Mouse (Mus musculus) neural tube, embryonic 10.5 days (tissue): ENCODE measurements around the gene Prrt2.

Experiments used
- DNase-seq: peaks from one replicate; pipeline ENCODE4 v3.0.0-alpha.2; 2017; ENCODE audit warnings: low spot score; ENCODE audit errors: extremely low spot score

The Prrt2 gene

GRCm38 (mm10) chr7:127020491-127020890 lies 520 bp downstream of the Prrt2 start:
- DNase-seq: peak; percentile 14

- DNase-seq: no peak
Measured at GRCm38 (mm10) chr7:127020031-127020430, 980 bp downstream of the Prrt2 start.

GRCm38 (mm10) chr7:127019306-127019960 lies 1.6 kb downstream of the Prrt2 start:
- DNase-seq: no peak

DNA sequence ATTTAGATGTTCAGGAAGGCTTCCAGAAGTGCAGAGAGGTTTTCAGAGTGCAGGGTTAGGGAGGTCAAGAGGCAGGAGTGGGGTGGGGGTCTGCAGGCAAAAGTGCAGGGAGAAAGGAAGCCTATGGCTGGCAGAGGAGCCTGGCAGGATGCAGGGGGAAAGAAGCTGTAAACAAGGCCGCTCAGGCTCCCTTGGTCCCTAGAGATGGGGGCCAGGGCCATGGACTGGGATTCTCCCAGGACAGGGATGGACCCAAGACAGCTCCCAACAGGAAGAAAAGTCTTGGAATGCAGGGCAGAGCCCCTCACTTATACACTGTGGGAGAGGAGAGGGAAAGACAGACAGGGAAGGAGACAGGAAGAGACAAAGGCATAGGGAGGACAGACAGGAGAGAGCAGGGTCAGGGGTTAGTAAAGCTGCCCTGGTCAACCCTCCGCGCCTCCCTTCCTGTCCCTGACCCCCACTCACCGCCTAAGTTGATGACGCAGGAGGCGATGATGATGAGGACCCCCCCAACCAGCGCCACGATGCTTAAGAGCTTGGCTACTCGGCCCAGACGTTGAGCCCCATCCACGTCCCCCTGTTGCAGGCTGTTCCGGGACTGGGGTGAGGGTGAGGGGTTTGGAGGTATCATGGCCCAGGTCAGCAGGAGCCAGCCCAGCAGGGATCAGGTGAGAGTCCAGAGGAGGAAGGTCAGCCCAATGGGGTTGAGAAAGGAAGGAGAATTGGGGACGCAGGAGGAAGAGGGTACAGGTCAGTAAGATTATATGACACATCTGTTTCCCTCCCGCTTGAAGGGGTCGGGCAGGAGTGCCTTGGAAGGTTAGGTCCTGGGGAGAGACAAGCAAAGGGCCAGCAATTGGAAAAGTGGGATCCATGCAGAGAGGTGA lies 2.4 kb downstream of the Prrt2 start:
- DNase-seq: no peak

DNA sequence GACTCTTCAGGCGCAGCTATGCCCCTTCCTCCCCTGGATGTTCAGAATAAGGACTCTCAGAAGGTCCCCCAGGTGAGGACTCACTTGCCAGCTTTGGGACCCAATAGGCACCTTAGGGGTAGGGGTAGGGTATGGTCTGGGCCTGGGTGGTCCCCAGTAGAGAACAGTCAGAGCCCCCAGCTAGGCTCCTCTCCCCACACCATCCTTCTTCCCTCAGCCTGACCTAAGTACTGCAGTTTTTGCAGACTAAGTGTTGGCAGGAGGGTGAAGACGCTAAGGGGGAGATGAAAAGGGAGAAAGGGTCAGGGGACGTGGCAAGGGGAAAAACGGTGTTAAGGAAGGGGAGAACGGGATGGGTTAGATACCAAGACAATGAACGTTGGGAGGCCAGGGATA lies 3.1 kb downstream of the Prrt2 start:
- DNase-seq: peak; percentile 15

DNA sequence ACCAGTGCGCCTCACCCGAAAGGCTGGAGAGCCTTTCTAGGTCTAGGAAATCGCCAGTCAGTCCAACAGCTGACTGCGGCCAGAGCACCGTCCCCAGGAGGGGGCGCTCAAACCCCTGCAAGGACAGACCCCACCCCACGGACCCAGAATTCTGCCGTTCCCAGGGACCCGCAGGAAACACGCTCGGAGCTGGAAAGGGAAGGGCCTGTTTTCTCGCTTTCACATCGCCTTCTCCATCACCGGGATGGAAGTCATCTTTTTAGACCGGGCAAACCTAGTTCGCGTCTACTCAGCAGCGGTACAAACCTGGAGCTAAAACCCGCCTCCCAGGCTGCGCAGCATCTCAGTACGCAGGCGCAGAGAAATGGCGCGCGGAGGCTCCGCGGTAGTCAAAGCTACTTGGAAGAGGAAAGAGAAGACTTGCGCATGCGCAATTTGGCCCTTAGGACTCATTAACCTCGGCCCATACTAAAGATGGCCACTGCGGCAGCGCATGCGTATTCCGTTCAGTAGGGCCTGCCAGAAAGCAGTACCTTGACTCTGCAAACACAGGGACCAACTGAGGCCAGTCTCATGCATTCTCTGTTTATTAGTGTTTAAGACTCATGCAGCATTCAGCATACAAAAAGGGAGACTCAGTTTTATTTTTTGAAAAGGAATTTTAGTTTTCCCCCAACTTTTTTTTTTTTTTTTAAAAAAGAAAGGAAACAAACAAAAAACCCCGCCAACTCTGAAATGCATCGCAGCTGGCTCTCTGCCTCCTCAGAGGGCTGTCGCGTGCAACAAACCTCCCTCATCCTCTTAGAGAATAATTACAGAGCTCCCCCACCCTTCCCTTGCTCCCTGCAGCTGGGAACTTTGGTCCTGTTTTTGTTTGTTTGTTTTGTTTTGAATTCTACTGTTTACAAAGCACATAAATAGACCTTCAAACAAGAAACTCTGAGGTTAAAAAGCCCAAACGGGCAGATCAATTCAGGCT lies 3.8 kb downstream of the Prrt2 start, which contains the start of gene Pagr1a:
Gene Pagr1a, minus strand, starts transcription at position 382 of the 979 bp plus-strand sequence.
- peak; percentile 98 for DNase-seq

DNA sequence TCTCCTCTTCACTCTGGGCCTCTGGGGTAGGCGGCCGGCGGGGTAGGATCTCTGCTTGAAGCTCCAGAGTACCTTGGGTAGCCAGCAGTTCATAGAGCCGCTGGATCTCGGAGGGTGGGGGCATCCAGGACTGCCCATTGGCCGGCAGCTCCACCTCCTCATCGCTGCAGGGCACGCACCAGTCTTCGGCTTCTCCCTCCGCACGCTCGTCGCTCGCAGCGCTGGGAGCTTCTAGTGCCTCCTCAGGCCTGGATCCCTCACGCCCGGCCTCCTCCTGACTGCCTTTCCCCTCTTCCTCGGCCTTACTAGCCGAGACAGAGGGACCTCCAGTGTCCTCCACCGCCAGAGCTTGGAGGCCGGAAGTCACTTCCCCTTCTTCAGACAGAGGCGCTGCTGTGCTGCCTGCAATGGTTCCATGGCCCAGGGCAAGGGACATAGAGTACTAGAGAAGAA lies 4.5 kb downstream of the Prrt2 start:
- no peak for DNase-seq

GRCm38 (mm10) chr7:127016481-127016485 lies 4.7 kb downstream of the Prrt2 start, which contains the start of gene Pagr1b:
Pagr1b (minus strand) TSS chr7:127016484.
- DNase-seq: no peak

DNA sequence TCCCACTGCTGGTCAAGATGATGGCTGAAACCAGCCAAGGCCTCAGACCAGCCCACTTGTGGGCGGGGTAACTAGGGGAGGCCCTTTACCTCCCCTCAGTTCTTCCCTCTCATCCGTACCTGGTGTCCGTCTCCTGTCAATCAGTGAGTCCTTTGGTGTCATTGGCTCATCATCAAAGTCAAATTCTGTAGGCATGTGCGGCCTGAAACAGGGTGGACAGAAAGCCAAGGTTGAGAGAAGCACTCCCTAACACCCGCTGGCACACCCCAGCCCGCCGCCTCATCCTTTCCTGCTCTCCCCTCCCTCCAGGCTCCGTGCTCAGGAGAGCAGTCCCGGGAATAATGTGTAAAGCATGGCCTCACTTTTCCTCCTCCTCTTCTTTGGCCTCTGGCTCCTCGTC lies 4.9 kb downstream of the Prrt2 start:
- DNase-seq: peak; percentile 51

GRCm38 (mm10) chr7:127014993-127015392 lies 6.0 kb downstream of the Prrt2 start:
- no peak for DNase-seq

DNA sequence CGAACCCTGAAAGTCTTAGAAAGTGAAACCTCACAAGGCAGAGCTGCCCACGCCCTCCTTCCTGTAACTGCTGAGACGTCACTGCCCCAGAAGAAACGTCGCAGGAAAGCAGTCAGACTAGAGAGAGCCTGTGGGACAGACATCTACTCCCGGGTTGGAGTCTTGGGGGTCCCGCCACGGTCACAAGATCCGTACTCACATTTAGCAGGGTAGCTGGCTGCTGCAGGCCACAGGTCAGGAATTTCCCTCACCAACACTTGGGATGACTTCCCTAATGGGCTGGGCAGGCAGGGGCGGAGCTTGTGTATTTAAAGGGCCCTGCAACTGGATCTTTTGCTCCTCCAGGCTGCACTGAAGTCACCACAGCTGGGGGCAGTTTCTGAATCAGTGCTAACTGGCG lies 6.7 kb downstream of the Prrt2 start, which contains the start of gene Mvp:
Gene Mvp, minus strand, starts transcription at position 302 of the 400 bp plus-strand sequence.
- DNase-seq: peak; percentile 26

DNA sequence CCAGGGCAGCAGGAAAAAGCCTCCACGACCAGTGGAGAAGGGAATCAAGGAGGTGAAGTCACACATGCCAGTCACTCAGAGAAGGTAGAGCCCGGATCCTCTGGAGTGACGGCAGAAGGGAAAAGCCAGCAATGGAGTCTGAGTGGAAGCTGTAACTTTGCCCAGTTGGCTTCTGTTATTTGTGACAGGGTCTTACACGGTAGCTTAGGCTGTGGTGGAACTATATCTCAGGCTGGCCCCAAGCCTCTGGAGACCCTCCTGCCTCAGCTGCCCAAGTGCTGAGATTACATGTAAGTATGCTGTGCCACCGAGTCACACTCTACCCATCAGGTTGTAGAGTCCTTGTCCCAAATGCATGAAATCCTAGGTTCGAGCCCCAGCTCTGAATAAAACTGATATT lies 7.6 kb downstream of the Prrt2 start:
- no peak for DNase-seq

- DNase-seq: no peak
Measured at GRCm38 (mm10) chr7:127012845-127013244, 8.2 kb downstream of the Prrt2 start.

DNA sequence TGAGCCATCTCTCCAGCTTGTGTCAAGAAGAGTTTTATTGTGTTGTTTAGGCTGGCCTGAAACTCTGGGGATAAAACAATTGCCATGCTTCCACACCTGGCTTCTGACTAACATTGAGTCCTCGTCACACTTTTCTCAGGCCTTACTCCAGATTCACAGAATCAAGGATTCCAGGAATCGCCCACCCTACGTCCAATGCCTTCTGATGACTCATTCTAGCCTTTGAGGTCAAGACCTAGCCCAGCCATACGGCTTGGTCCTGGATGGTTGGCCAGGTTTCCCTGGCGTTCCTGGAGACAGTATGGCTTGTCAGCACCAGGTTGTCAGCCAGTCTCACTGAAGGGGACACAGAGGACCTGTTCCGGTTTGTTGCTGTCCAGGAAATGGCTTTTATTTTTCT lies 8.6 kb downstream of the Prrt2 start:
- DNase-seq: no peak

DNA sequence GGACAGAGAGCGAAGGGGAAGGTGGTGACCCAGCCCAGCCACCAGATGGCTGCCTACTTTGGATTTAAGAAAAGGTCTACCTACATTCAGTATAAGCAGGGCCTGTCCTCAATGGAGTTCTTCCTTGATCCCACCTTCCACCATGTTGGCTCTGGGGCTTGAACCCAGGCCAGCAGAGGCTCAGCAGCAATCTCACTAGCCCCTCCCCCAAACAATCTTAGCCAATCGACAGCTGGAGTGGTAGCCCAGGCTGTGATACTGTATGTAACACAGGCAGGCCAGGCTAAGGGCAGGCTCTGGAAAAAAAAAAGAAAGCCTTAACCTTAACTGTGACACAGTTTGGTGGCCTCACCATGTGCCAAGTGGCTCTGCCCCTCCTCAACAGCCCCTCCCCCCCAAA lies 9.3 kb downstream of the Prrt2 start:
- DNase-seq: no peak

- no peak for DNase-seq
Measured at GRCm38 (mm10) chr7:127011051-127011450, 10.0 kb downstream of the Prrt2 start.

DNA sequence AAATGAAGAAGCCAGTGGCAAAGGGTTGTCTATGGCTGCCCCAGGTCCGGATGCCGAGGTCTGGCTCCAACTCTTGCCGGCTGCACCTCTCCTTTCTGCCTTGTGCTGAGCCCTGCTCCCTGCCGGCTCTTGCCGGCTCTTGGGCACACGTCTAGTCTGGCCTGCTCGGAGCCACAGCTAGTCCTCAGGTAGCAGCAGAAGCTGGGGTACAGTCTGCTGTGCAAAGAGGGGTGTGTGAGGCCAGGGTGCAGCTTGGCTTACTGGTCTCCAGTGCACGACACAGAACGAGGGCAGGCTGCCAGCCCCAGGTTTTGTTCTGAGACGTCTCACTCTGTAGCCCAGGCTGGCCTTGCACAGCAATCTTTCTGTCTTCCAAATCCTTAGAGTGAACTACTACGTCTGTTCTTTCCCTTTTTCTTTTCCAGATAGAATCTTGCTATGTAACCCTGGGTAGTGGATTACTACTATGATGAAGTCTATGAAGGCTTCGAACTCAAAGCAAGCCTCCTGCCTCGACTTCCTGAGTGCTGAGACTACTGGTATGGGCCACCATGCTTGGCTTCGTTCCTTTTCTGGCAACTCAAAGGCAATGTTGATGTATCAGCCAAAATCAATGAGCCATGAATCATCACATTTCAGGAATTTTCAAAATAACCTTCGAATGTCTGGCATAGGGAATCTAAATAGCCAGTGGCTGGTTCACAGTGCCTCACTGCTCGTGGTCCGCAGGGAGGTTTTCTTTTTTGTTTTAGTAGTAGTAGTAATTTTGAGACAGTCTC lies 11.5 kb downstream of the Prrt2 start:
- DNase-seq: no peak

- DNase-seq: no peak
Measured at GRCm38 (mm10) chr7:127008239-127009019, 12.6 kb downstream of the Prrt2 start.

GRCm38 (mm10) chr7:127007313-127008024 lies 13.5 kb downstream of the Prrt2 start:
- no peak for DNase-seq
